Mouse (Mus musculus) cerebellum, adult 9-10 months (tissue): Measurements from ENCODE around the gene ccdc198.
"Not testable (repeated sequence)": the region's sequence is repeated elsewhere in the genome, so short reads cannot be mapped to it uniquely, and the experiment has no call there.

Experiments
- DNase-seq: peaks from one replicate; pipeline ENCODE4 v3.0.0; 2022

ccdc198 gene

GRCm38 (mm10) chr14:49245126-49245714 lies at the start of gene ccdc198:
Gene ccdc198, minus strand, starts transcription at chr14:49245474.
- no peak for DNase-seq

GRCm38 (mm10) chr14:49293802-49294449 lies 48.7 kb upstream of the ccdc198 start:
- DNase-seq, result peak; percentile 15

GRCm38 (mm10) chr14:49290029-49290745 lies 44.9 kb upstream of the ccdc198 start:
- DNase-seq, result no peak

GRCm38 (mm10) chr14:49283784-49284655 lies 38.7 kb upstream of the ccdc198 start:
- DNase-seq, result no peak

GRCm38 (mm10) chr14:49278880-49279279 lies 33.6 kb upstream of the ccdc198 start:
- DNase-seq, result no peak

- not testable (repeated sequence) for DNase-seq
Measured at GRCm38 (mm10) chr14:49278479-49278878, 33.2 kb upstream of the ccdc198 start.

- no peak for DNase-seq
Measured at GRCm38 (mm10) chr14:49277642-49278041, 32.4 kb upstream of the ccdc198 start.

GRCm38 (mm10) chr14:49275376-49275775 lies 30.1 kb upstream of the ccdc198 start:
- DNase-seq, result no peak

- no peak for DNase-seq
Measured at GRCm38 (mm10) chr14:49265286-49266002, 20.2 kb upstream of the ccdc198 start.

- DNase-seq, result no peak
Measured at GRCm38 (mm10) chr14:49241522-49241921, 3.8 kb downstream of the ccdc198 start.

GRCm38 (mm10) chr14:49238206-49238605 lies 7.1 kb downstream of the ccdc198 start:
- DNase-seq, result peak; percentile 79

GRCm38 (mm10) chr14:49234788-49235515 lies 10.3 kb downstream of the ccdc198 start:
- DNase-seq, result peak; percentile 34

- no peak for DNase-seq
Measured at GRCm38 (mm10) chr14:49231845-49232244, 13.4 kb downstream of the ccdc198 start.

GRCm38 (mm10) chr14:49226986-49227385 lies 18.3 kb downstream of the ccdc198 start:
- DNase-seq, result peak; percentile 14

- DNase-seq, result no peak
Measured at GRCm38 (mm10) chr14:49226471-49226870, 18.8 kb downstream of the ccdc198 start.

- no peak for DNase-seq
Measured at GRCm38 (mm10) chr14:49221771-49222170, 23.5 kb downstream of the ccdc198 start.

- not testable (repeated sequence) for DNase-seq
Measured at GRCm38 (mm10) chr14:49219466-49220022, 25.7 kb downstream of the ccdc198 start.

GRCm38 (mm10) chr14:49218677-49219076 lies 26.6 kb downstream of the ccdc198 start:
- DNase-seq, result no peak

- not testable (repeated sequence) for DNase-seq
Measured at GRCm38 (mm10) chr14:49210215-49210614, 35.1 kb downstream of the ccdc198 start.

- no peak for DNase-seq
Measured at GRCm38 (mm10) chr14:49201073-49201778, 44.0 kb downstream of the ccdc198 start.
